Mouse (Mus musculus): ENCODE results near the gene Btbd3.

DNA sequence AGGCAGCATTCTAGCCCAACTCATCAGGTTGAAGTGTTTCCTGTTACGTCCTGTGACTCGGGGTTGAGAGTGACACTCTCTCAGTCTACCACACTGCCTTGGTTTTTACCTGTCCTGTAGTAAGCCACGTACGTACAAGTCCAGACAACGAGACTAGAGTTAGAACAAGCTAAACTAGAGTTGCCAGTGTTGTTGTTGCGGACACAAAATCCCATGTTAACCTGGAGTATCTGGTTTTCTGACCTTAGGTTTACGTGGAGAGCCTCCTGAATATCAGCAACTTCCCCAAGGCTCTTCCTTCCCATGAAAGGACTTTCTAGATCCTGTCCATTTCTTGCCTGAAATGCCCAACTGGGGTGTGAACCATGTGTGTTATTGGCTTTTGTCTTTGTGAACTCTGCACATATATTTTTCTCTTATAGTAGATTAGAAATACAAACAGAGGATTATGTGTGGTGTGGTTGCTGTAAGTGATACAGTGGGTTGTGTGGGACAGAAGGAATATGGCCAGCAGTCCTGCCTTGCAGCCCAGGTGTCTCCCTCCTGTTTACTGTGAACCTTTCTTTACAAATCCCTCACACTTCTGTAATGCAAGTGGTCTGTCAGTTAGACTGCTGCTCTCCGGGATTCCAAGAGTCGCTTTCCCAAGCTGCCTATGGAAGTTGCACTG is 17.2 kb downstream of the Btbd3 start:
- TF ChIP-seq POLR2A (IDR thresholded peaks at IDR 0.05; ENCODE audit: low read depth, low read length) (no peak), CTCF (IDR thresholded peaks at IDR 0.05; ENCODE audit: extremely low read depth, insufficient read length, insufficient replicate concordance, low read depth, low read length) (no peak)

Measured in small intestine, adult 2 months (tissue).